Mouse (Mus musculus): ENCODE results near the gene Efemp2. TPM values are rescaled to one million over a fixed set of nuclear protein-coding genes. Genes with fewer than 3 reads are reported as not detected.

The Efemp2 gene
- polyA plus RNA-seq, 1 experiment from 2014 or later, result 55.7 TPM

DNA sequence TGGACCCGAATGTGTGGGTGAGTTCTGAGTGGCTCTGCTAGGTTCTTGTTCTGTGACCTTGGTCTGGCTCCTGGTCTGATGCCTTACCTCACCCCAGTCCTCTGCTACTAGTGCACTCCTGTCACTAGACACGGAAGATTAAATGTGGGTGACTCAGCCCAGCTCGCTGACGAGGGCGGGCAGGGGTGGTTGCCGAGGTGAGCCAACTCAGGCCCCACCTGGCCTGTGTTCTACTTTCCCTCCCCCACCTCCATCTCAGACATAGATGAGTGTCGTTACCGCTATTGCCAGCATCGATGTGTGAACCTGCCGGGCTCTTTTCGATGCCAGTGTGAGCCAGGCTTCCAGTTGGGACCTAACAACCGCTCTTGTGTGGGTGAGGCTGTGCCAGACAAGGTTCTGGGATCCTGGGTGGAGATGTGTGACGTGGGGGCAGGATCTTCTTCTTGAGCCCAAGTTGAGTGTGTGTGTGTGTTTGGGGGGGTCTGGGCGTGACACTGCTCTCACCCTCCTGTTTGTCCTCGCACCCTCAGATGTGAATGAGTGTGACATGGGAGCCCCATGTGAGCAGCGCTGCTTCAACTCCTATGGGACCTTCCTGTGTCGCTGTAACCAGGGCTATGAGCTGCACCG, 4.0 kb downstream of the Efemp2 start:
- no peak for DNase-seq (ENCODE audit: low spot score)
- Histone ChIP-seq H3K4me3 (ENCODE audit: low read depth, low read length) (no peak overlapping the region), H3K36me3 (ENCODE audit: control insufficient read depth, insufficient read depth, low read length) (no peaks in the 10 kb centered on the region), H3K9ac (ENCODE audit: low read depth, low read length) (no peak overlapping the region), H3K27me3 (ENCODE audit: control insufficient read depth, insufficient read depth, low read length) (no peaks in the 10 kb centered on the region), H3K27ac (ENCODE audit: low read depth, low read length) (no peak overlapping the region), H3K4me2 (replicated peaks; ENCODE audit: low read depth, low read length) (no peak overlapping the region), H3K9me3 (ENCODE audit: control insufficient read depth, low read length) (no peaks in the 10 kb centered on the region), H3K4me1 (replicated peaks; ENCODE audit: control insufficient read depth, insufficient read depth, low read length) (peaks cover 7% of the 10 kb centered on the region)
- WGBS, result 88% methylated on average over 18 of the region's 18 CpGs
- no peak for ATAC-seq (ENCODE audit: low FRiP score)

GRCm38 (mm10) chr19:5480016-5480415, 6.3 kb downstream of the Efemp2 start:
- H3K36me3 ChIP-seq (ENCODE audit: control insufficient read depth, insufficient read depth, low read length), result 0 out of 2 replicates have a peak, but pooled peaks cover 5% of the 10 kb centered on the region
- H3K27me3 ChIP-seq (ENCODE audit: control insufficient read depth, insufficient read depth, low read length), result no peaks in the 10 kb centered on the region
- no peak overlapping the region for H3K9ac ChIP-seq (ENCODE audit: low read depth, low read length)
- H3K4me3 ChIP-seq (ENCODE audit: low read depth, low read length), result no peak overlapping the region
- 0 out of 2 replicates have a peak, but pooled peaks cover 3% of the 10 kb centered on the region for H3K4me1 ChIP-seq (replicated peaks; ENCODE audit: control insufficient read depth, insufficient read depth, low read length)
- H3K4me2 ChIP-seq (replicated peaks; ENCODE audit: low read depth, low read length), result no peak overlapping the region
- DNase-seq (ENCODE audit: low spot score), result no peak
- H3K9me3 ChIP-seq (ENCODE audit: control insufficient read depth, low read length), result no peaks in the 10 kb centered on the region
- 90% methylated on average over 10 of the region's 10 CpGs for WGBS
- ATAC-seq (ENCODE audit: low FRiP score), result no peak
- H3K27ac ChIP-seq (ENCODE audit: low read depth, low read length), result no peak overlapping the region

DNA sequence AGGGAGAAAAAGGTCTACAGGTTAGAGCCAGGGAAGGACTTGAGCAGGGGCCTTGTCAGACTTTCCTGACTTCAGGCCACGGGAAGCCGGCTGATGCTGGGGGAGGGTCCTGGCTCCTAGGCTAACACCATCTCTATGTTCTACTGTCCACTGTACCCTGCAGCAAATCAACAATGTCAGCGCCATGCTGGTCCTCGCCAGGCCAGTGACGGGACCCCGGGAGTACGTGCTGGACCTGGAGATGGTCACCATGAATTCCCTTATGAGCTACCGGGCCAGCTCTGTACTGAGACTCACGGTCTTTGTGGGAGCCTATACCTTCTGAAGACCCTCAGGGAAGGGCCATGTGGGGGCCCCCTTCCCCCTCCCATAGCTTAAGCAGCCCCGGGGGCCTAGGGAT, 7.6 kb downstream of the Efemp2 start:
- 86% methylated on average over 10 of the region's 10 CpGs for WGBS
- no peak overlapping the region for H3K4me2 ChIP-seq (replicated peaks; ENCODE audit: low read depth, low read length)
- H3K36me3 ChIP-seq (ENCODE audit: control insufficient read depth, insufficient read depth, low read length), result 0 out of 2 replicates have a peak, but pooled peaks cover 5% of the 10 kb centered on the region
- H3K4me3 ChIP-seq (ENCODE audit: low read depth, low read length), result no peak overlapping the region
- no peak overlapping the region for H3K27ac ChIP-seq (ENCODE audit: low read depth, low read length)
- H3K9me3 ChIP-seq (ENCODE audit: control insufficient read depth, low read length), result no peaks in the 10 kb centered on the region
- H3K4me1 ChIP-seq (replicated peaks; ENCODE audit: control insufficient read depth, insufficient read depth, low read length), result no peaks in the 10 kb centered on the region
- H3K9ac ChIP-seq (ENCODE audit: low read depth, low read length), result no peak overlapping the region
- DNase-seq (ENCODE audit: low spot score), result no peak
- ATAC-seq (ENCODE audit: low FRiP score), result no peak
- H3K27me3 ChIP-seq (ENCODE audit: control insufficient read depth, insufficient read depth, low read length), result no peaks in the 10 kb centered on the region

DNA sequence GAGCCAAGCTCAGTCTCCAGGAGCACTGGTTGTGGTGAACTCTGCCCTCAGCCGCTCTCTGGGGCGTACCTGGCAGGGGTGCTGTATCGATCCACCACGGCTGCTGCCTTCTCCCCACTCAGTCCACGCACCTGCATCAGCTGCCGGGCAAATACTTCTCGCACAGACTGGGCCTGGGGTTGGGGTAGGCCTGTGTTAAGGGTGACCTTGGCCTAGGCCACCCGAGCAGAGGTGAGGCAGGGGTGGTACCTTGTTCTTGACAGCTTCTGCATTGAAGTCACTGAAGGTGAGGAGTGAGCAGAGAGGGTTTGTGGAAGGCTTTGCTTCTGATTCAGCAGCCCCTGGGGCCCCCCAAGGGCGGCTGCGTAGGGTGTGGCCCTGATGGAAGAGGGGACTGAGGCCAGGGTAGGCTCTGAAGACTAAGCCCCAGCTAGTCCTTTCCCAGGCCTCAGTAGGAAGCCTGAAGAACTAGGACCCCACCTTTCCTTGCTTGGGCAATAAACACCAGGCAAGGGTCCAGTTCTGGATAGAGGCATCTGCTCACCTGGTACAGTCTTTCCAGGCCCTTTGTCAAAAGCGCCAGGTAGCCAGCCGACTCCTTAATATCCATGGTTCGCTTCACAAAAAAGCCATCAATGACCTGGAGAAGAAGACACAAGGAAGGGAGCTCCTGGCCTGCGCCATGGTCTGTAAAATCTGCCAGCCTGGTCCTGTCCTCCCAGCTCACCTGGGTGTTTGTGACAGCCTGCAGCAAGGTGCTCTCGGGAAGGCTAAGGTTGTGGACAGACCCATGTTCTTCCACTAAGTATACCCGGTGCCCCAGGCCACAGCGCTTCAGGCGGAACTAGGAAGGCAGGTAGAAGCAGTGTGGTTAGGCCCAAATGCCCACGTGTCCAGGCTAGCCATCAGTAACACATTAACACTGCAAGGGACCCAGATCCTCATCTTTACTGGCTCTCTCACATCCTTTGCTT, 9.9 kb downstream of the Efemp2 start:
- Histone ChIP-seq H3K9ac (ENCODE audit: low read depth, low read length) (no peak overlapping the region), H3K4me1 (replicated peaks; ENCODE audit: control insufficient read depth, insufficient read depth, low read length) (peaks cover 6% of the 10 kb centered on the region; the same call in 1 of the 2 replicates), H3K4me2 (replicated peaks; ENCODE audit: low read depth, low read length) (no peak overlapping the region), H3K36me3 (ENCODE audit: control insufficient read depth, insufficient read depth, low read length) (0 out of 2 replicates have a peak, but pooled peaks cover 5% of the 10 kb centered on the region), H3K27me3 (ENCODE audit: control insufficient read depth, insufficient read depth, low read length) (no peaks in the 10 kb centered on the region), H3K4me3 (ENCODE audit: low read depth, low read length) (no peak overlapping the region), H3K27ac (ENCODE audit: low read depth, low read length) (no peak overlapping the region), H3K9me3 (ENCODE audit: control insufficient read depth, low read length) (no peaks in the 10 kb centered on the region)
- DNase-seq (ENCODE audit: low spot score) (no peak), ATAC-seq (ENCODE audit: low FRiP score) (no peak)
- WGBS, result 93% methylated on average over 19 of the region's 19 CpGs

GRCm38 (mm10) chr19:5484496-5484895, 10.7 kb downstream of the Efemp2 start:
- Histone ChIP-seq H3K27ac (ENCODE audit: low read depth, low read length) (no peak overlapping the region), H3K4me2 (replicated peaks; ENCODE audit: low read depth, low read length) (no peak overlapping the region), H3K9me3 (ENCODE audit: control insufficient read depth, low read length) (no peaks in the 10 kb centered on the region), H3K36me3 (ENCODE audit: control insufficient read depth, insufficient read depth, low read length) (0 out of 2 replicates have a peak, but pooled peaks cover 5% of the 10 kb centered on the region), H3K4me3 (ENCODE audit: low read depth, low read length) (no peak overlapping the region), H3K9ac (ENCODE audit: low read depth, low read length) (no peak overlapping the region), H3K27me3 (ENCODE audit: control insufficient read depth, insufficient read depth, low read length) (no peaks in the 10 kb centered on the region), H3K4me1 (replicated peaks; ENCODE audit: control insufficient read depth, insufficient read depth, low read length) (peaks cover 6% of the 10 kb centered on the region; the same call in 1 of the 2 replicates)
- 93% methylated on average over 5 of the region's 5 CpGs for WGBS
- ATAC-seq (ENCODE audit: low FRiP score), result no peak
- DNase-seq (ENCODE audit: low spot score), result no peak

GRCm38 (mm10) chr19:5485371-5485770, 11.6 kb downstream of the Efemp2 start:
- 0 out of 2 replicates have a peak, but pooled peaks cover 5% of the 10 kb centered on the region for H3K36me3 ChIP-seq (ENCODE audit: control insufficient read depth, insufficient read depth, low read length)
- no peaks in the 10 kb centered on the region for H3K27me3 ChIP-seq (ENCODE audit: control insufficient read depth, insufficient read depth, low read length)
- peaks cover 6% of the 10 kb centered on the region; the same call in 1 of the 2 replicates for H3K4me1 ChIP-seq (replicated peaks; ENCODE audit: control insufficient read depth, insufficient read depth, low read length)
- WGBS, result 98% methylated on average over 8 of the region's 8 CpGs
- no peak overlapping the region for H3K27ac ChIP-seq (ENCODE audit: low read depth, low read length)
- H3K9me3 ChIP-seq (ENCODE audit: control insufficient read depth, low read length), result no peaks in the 10 kb centered on the region
- no peak overlapping the region for H3K4me2 ChIP-seq (replicated peaks; ENCODE audit: low read depth, low read length)
- H3K4me3 ChIP-seq (ENCODE audit: low read depth, low read length), result no peak overlapping the region
- ATAC-seq (ENCODE audit: low FRiP score), result no peak
- H3K9ac ChIP-seq (ENCODE audit: low read depth, low read length), result no peak overlapping the region
- no peak for DNase-seq (ENCODE audit: low spot score)

- 92% methylated on average over 7 of the region's 7 CpGs for WGBS
- H3K36me3 ChIP-seq (ENCODE audit: control insufficient read depth, insufficient read depth, low read length), result 0 out of 2 replicates have a peak, but pooled peaks cover 5% of the 10 kb centered on the region
- H3K4me3 ChIP-seq (ENCODE audit: low read depth, low read length), result no peak overlapping the region
- ATAC-seq (ENCODE audit: low FRiP score) (no peak), DNase-seq (ENCODE audit: low spot score) (no peak)
- no peaks in the 10 kb centered on the region for H3K27me3 ChIP-seq (ENCODE audit: control insufficient read depth, insufficient read depth, low read length)
- H3K27ac ChIP-seq (ENCODE audit: low read depth, low read length), result no peak overlapping the region
- no peak overlapping the region for H3K9ac ChIP-seq (ENCODE audit: low read depth, low read length)
- H3K9me3 ChIP-seq (ENCODE audit: control insufficient read depth, low read length), result no peaks in the 10 kb centered on the region
- H3K4me1 ChIP-seq (replicated peaks; ENCODE audit: control insufficient read depth, insufficient read depth, low read length), result peaks cover 6% of the 10 kb centered on the region; the same call in 1 of the 2 replicates
- no peak overlapping the region for H3K4me2 ChIP-seq (replicated peaks; ENCODE audit: low read depth, low read length)
Measured at GRCm38 (mm10) chr19:5485821-5486220, 12.1 kb downstream of the Efemp2 start.

GRCm38 (mm10) chr19:5486286-5486685, 12.5 kb downstream of the Efemp2 start:
- Histone ChIP-seq H3K4me2 (replicated peaks; ENCODE audit: low read depth, low read length) (no peak overlapping the region), H3K27ac (ENCODE audit: low read depth, low read length) (no peak overlapping the region), H3K36me3 (ENCODE audit: control insufficient read depth, insufficient read depth, low read length) (0 out of 2 replicates have a peak, but pooled peaks cover 5% of the 10 kb centered on the region), H3K9me3 (ENCODE audit: control insufficient read depth, low read length) (no peaks in the 10 kb centered on the region), H3K4me3 (ENCODE audit: low read depth, low read length) (no peak overlapping the region), H3K9ac (ENCODE audit: low read depth, low read length) (no peak overlapping the region), H3K27me3 (ENCODE audit: control insufficient read depth, insufficient read depth, low read length) (no peaks in the 10 kb centered on the region), H3K4me1 (replicated peaks; ENCODE audit: control insufficient read depth, insufficient read depth, low read length) (peaks cover 6% of the 10 kb centered on the region; the same call in 1 of the 2 replicates)
- 89% methylated on average over 8 of the region's 8 CpGs for WGBS
- no peak for DNase-seq (ENCODE audit: low spot score)
- no peak for ATAC-seq (ENCODE audit: low FRiP score)
